Mouse (Mus musculus) hindbrain, embryonic 13.5 days (tissue): ENCODE data around the gene Nek6. TPM values are rescaled to one million over a fixed set of nuclear protein-coding genes. Genes with fewer than 3 reads are reported as not detected.

Experiments
- ATAC-seq: fragments of 200-750 bp; cut with Nextera tagmentation; 2 replicates; pipeline ENCODE4 v1.8.0; 2017; ENCODE audit warnings: moderate TSS enrichment; ENCODE audit not compliant: low FRiP score
- H3K27ac ChIP-seq: fragments of 300-500 bp; sonication (generic); 2 replicates; pipeline ENCODE4 v1.5.1; 2015; ENCODE audit warnings: inconsistent platforms, mild to moderate bottlenecking, moderate library complexity
- H3K27me3 ChIP-seq: fragments of 300-500 bp; sonication (generic); 2 replicates; pipeline ENCODE4 v1.6.1; 2015; ENCODE audit warnings: mild to moderate bottlenecking, inconsistent platforms
- H3K36me3 ChIP-seq: fragments of 300-500 bp; sonication (generic); 2 replicates; pipeline ENCODE4 v1.6.1; 2015; ENCODE audit warnings: mild to moderate bottlenecking, inconsistent platforms
- H3K4me1 ChIP-seq: fragments of 300-500 bp; sonication (generic); replicated peaks from 2 replicates; pipeline ENCODE4 v1.6.1; 2015; ENCODE audit warnings: inconsistent platforms
- H3K4me2 ChIP-seq: fragments of 300-500 bp; sonication (generic); 2 replicates; pipeline ENCODE4 v1.6.1; 2015; ENCODE audit warnings: inconsistent platforms, mild to moderate bottlenecking, moderate library complexity
- H3K4me3 ChIP-seq: fragments of 300-500 bp; sonication (generic); 2 replicates; pipeline ENCODE4 v1.5.1; 2015; ENCODE audit warnings: mild to moderate bottlenecking, inconsistent platforms
- H3K9ac ChIP-seq: fragments of 300-500 bp; sonication (generic); 2 replicates; pipeline ENCODE4 v1.6.1; 2015; ENCODE audit warnings: mild to moderate bottlenecking, inconsistent platforms
- H3K9me3 ChIP-seq: fragments of 300-500 bp; sonication (generic); 2 replicates; pipeline ENCODE4 v1.6.1; 2016; ENCODE audit warnings: inconsistent platforms
- WGBS: fragments of 180-500 bp; shearing (Covaris S2); methylation state at CpG from one replicate; pipeline ENCODE4 v1.1.7; 2015; 5-methylcytosine and 5-hydroxymethylcytosine counted together
- polyA plus RNA-seq: library from polyadenylated mRNA; unstranded; fragments of >200 nt; fragmentation: Nextera tagmentation; extraction: Ambion mirVana; gene quantifications from 2 replicates; pipeline ENCODE4 v1.2.1, GENCODE M21; 2015

Gene Nek6
- polyA plus RNA-seq, 1 experiment from 2014 or later: 57.3 TPM

DNA sequence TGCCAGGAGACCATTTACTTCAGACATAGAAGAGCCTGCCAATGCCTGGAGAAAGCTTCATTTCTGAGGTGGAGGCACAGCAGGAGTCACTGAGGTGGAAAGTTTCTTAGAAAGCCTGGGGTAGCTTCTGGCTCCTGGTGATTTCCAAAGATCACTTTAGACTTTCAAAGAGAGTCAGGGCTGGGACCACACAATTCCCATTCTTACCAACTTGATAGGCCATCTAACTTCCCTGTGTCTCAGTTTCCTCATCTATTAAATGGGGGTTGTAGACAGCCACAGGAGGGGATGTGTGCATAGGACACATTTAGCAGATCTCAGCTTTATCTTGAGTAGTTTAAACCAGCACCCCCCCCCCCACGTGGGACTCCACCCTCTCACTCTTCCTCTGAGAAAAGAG is 30.9 kb downstream of the Nek6 start:
- WGBS: 61% methylated on average over 1 of the region's 1 CpGs
- Histone ChIP-seq H3K4me2 (no peak overlapping the region), H3K9me3 (no peaks in the 10 kb centered on the region), H3K4me1 (peaks cover 65% of the 10 kb centered on the region), H3K9ac (no peak overlapping the region), H3K36me3 (no peaks in the 10 kb centered on the region), H3K27ac (no peak overlapping the region), H3K4me3 (no peak overlapping the region), H3K27me3 (0 out of 2 replicates have a peak, but pooled peaks cover 3% of the 10 kb centered on the region)
- ATAC-seq: no peak

DNA sequence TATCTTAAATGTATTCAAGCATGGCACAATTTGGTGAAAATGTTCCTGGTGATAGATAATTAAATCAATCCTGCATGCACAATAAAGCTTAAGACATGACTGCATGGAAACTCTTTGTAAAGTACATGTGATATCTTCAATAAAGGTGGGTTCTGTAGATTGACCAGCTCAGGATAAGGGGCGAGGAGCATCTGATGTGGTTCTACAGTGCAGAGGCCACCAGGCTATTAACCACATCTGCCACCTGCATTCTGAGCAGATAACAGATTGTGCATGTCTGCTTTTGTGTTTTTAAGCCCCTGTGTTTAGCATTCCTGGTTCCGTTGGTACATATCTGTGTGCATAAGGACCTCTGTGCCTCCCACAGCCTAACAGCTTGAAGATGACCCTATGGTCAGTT is 31.7 kb downstream of the Nek6 start:
- no peaks in the 10 kb centered on the region for H3K9me3 ChIP-seq
- H3K27me3 ChIP-seq: 0 out of 2 replicates have a peak, but pooled peaks cover 3% of the 10 kb centered on the region
- H3K27ac ChIP-seq: no peak overlapping the region
- WGBS: 75% methylated on average over 2 of the region's 2 CpGs
- no peak for ATAC-seq
- no peaks in the 10 kb centered on the region for H3K36me3 ChIP-seq
- no peak overlapping the region for H3K9ac ChIP-seq
- no peak overlapping the region for H3K4me3 ChIP-seq
- peaks cover 65% of the 10 kb centered on the region for H3K4me1 ChIP-seq
- H3K4me2 ChIP-seq: no peak overlapping the region

- H3K36me3 ChIP-seq: no peaks in the 10 kb centered on the region
- 0 out of 2 replicates have a peak, but pooled peaks cover 3% of the 10 kb centered on the region for H3K27me3 ChIP-seq
- H3K4me2 ChIP-seq: no peak overlapping the region
- H3K4me3 ChIP-seq: no peak overlapping the region
- no peak for ATAC-seq
- no peak overlapping the region for H3K27ac ChIP-seq
- no peaks in the 10 kb centered on the region for H3K9me3 ChIP-seq
- peaks cover 55% of the 10 kb centered on the region for H3K4me1 ChIP-seq
- H3K9ac ChIP-seq: no peak overlapping the region
Observed at GRCm38 (mm10) chr2:38544341-38544740, 32.9 kb downstream of the Nek6 start.

DNA sequence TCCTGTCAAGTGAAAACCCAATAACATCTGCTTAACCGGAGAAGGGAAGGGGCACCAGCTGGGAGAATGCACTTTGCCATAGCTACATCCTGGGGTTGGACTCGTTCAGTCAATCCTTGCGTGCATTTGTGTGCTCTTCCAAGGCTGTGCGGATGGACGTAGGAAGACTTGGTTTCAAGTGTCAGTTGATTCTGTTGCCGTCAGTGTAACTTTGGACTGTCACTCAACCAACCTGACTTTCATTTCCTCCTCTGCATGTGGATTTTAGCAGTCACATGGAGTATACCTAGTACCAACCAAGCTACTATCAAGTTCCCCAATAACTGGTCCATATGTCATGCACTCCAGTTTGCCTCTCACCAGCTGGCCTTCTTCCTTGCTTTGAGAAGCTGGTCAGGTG is 33.5 kb downstream of the Nek6 start:
- no peak overlapping the region for H3K9ac ChIP-seq
- H3K4me3 ChIP-seq: no peak overlapping the region
- H3K4me2 ChIP-seq: no peak overlapping the region
- 83% methylated on average over 6 of the region's 6 CpGs for WGBS
- no peak overlapping the region for H3K27ac ChIP-seq
- no peak for ATAC-seq
- H3K4me1 ChIP-seq: peaks cover 49% of the 10 kb centered on the region
- 0 out of 2 replicates have a peak, but pooled peaks cover 3% of the 10 kb centered on the region for H3K27me3 ChIP-seq
- no peaks in the 10 kb centered on the region for H3K9me3 ChIP-seq
- H3K36me3 ChIP-seq: no peaks in the 10 kb centered on the region

DNA sequence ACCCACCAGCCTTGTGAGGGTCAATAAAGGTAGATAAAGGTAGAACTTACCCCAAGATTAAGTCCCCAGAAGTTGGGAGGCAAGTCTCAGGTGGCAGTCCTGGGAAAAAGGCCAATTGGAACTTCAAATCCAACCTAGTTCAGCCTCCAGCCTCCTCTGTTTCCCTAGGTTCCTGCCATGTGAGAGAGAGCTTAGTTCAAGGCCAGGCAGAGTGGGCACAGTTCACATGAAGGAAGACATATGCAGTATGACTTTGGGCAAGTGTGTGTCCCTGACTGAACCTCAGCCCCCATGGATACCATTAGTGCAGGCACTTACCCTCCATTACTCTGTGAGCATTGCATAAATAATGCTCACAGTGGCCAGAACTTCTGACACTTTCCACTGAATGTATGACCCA is 34.3 kb downstream of the Nek6 start:
- peaks cover 43% of the 10 kb centered on the region for H3K4me1 ChIP-seq
- no peaks in the 10 kb centered on the region for H3K9me3 ChIP-seq
- H3K4me3 ChIP-seq: no peak overlapping the region
- no peak overlapping the region for H3K9ac ChIP-seq
- H3K27me3 ChIP-seq: 0 out of 2 replicates have a peak, but pooled peaks cover 3% of the 10 kb centered on the region
- H3K27ac ChIP-seq: no peak overlapping the region
- ATAC-seq: no peak
- no peaks in the 10 kb centered on the region for H3K36me3 ChIP-seq
- no peak overlapping the region for H3K4me2 ChIP-seq

DNA sequence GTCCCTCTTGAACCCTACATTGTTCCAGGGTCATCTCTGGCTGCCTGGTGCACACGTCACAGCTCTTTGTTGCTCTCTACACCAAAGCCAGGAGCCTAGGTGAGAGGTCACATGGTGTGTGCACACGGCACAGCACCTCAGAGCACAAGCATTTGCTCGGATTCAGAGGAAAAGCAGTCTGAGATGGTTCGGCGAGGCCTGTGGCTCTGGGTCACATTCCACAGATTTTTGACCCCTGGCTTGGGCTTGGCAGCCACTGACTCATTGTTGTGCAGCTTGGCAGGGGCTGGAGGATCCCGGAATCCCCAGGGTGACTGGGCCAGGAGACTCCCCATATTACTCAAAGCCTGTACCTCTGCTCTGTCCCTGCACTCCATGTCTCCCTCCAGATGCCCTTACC is 34.8 kb downstream of the Nek6 start:
- WGBS: 13% methylated on average over 6 of the region's 6 CpGs
- no peak overlapping the region; the same call in 1 of the 2 replicates for H3K9ac ChIP-seq
- H3K36me3 ChIP-seq: no peaks in the 10 kb centered on the region
- no peak overlapping the region for H3K4me3 ChIP-seq
- H3K4me2 ChIP-seq: no peak overlapping the region
- H3K9me3 ChIP-seq: no peaks in the 10 kb centered on the region
- no peak for ATAC-seq
- H3K27ac ChIP-seq: no peak overlapping the region
- H3K27me3 ChIP-seq: 0 out of 2 replicates have a peak, but pooled peaks cover under 1% of the 10 kb centered on the region
- peaks cover 42% of the 10 kb centered on the region for H3K4me1 ChIP-seq

GRCm38 (mm10) chr2:38546748-38547147 is 35.3 kb downstream of the Nek6 start:
- H3K4me3 ChIP-seq: no peak overlapping the region
- H3K27ac ChIP-seq: no peak overlapping the region
- H3K9ac ChIP-seq: no peak overlapping the region; the same call in 1 of the 2 replicates
- H3K4me2 ChIP-seq: no peak overlapping the region
- no peaks in the 10 kb centered on the region for H3K36me3 ChIP-seq
- WGBS: 63% methylated on average over 5 of the region's 5 CpGs
- peaks cover 42% of the 10 kb centered on the region for H3K4me1 ChIP-seq
- ATAC-seq: no peak
- no peaks in the 10 kb centered on the region for H3K9me3 ChIP-seq
- H3K27me3 ChIP-seq: no peaks in the 10 kb centered on the region

- H3K27me3 ChIP-seq: no peaks in the 10 kb centered on the region
- WGBS: 40% methylated on average over 11 of the region's 11 CpGs
- H3K9ac ChIP-seq: no peak overlapping the region
- H3K27ac ChIP-seq: 0 out of 2 replicates have a peak overlapping the region, but pooled peaks have one; percentile 23
- H3K4me3 ChIP-seq: no peak overlapping the region
- no peaks in the 10 kb centered on the region for H3K36me3 ChIP-seq
- no peak overlapping the region for H3K4me2 ChIP-seq
- H3K4me1 ChIP-seq: peaks cover 45% of the 10 kb centered on the region
- no peaks in the 10 kb centered on the region for H3K9me3 ChIP-seq
- ATAC-seq: no peak
Observed at GRCm38 (mm10) chr2:38547793-38548517, 36.5 kb downstream of the Nek6 start.

DNA sequence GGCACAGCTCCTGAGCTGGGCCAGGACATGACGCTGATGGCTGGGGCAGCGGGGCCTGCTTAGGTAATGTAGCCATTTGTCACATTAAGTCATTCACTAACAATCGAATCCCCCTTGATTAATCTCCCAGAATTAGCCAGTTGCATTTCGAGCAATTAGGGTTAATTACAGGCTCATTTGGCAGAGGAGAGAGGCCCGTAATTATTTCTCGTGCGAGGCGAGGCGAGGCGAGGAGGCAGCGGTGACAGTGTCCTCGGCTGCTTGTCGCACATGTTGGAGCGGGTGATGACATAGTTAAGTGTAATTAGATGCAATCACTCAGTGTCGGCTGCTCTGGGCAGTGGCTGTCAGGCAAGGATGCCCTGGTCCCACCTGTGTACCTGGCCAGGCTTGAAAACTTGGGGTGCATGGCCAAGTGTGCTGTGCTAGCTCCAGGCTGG is 40.6 kb downstream of the Nek6 start:
- Histone ChIP-seq H3K27ac (peak overlapping the region; percentile 61; the same call in 1 of the 2 replicates), H3K4me2 (no peak overlapping the region), H3K36me3 (no peaks in the 10 kb centered on the region), H3K4me1 (peaks cover 58% of the 10 kb centered on the region), H3K27me3 (no peaks in the 10 kb centered on the region), H3K4me3 (no peak overlapping the region), H3K9me3 (no peaks in the 10 kb centered on the region), H3K9ac (no peak overlapping the region)
- 46% methylated on average over 15 of the region's 15 CpGs for WGBS
- ATAC-seq: peak; percentile 37

- Histone ChIP-seq H3K4me3 (no peak overlapping the region), H3K9ac (no peak overlapping the region), H3K27me3 (no peaks in the 10 kb centered on the region), H3K27ac (no peak overlapping the region), H3K4me1 (peaks cover 45% of the 10 kb centered on the region), H3K9me3 (no peaks in the 10 kb centered on the region), H3K4me2 (no peak overlapping the region), H3K36me3 (peaks cover 8% of the 10 kb centered on the region)
- 0 out of 2 replicates have a peak, but pooled peaks have one; percentile 8 for ATAC-seq
- 54% methylated on average over 19 of the region's 19 CpGs for WGBS
Observed at GRCm38 (mm10) chr2:38554226-38554995, 43.0 kb downstream of the Nek6 start.

GRCm38 (mm10) chr2:38555659-38556058 is 44.2 kb downstream of the Nek6 start:
- no peak overlapping the region for H3K9ac ChIP-seq
- peaks cover 45% of the 10 kb centered on the region for H3K4me1 ChIP-seq
- H3K9me3 ChIP-seq: no peaks in the 10 kb centered on the region
- H3K4me3 ChIP-seq: no peak overlapping the region
- H3K36me3 ChIP-seq: peaks cover 11% of the 10 kb centered on the region
- WGBS: 78% methylated on average over 4 of the region's 4 CpGs
- H3K4me2 ChIP-seq: no peak overlapping the region
- no peak overlapping the region for H3K27ac ChIP-seq
- H3K27me3 ChIP-seq: no peaks in the 10 kb centered on the region
- ATAC-seq: no peak

- no peaks in the 10 kb centered on the region for H3K27me3 ChIP-seq
- H3K4me1 ChIP-seq: peaks cover 36% of the 10 kb centered on the region
- ATAC-seq: no peak
- no peak overlapping the region for H3K4me2 ChIP-seq
- WGBS: 64% methylated on average over 3 of the region's 3 CpGs
- H3K9me3 ChIP-seq: no peaks in the 10 kb centered on the region
- no peak overlapping the region for H3K27ac ChIP-seq
- peaks cover 11% of the 10 kb centered on the region for H3K36me3 ChIP-seq
- H3K4me3 ChIP-seq: no peak overlapping the region
- H3K9ac ChIP-seq: no peak overlapping the region
Observed at GRCm38 (mm10) chr2:38556721-38557120, 45.3 kb downstream of the Nek6 start.
